Mouse (Mus musculus) embryonic fibroblast, embryonic 13.5 days (primary cell): Measurements from ENCODE around the gene Bmpr1b. TPM values are rescaled to one million over a fixed set of nuclear protein-coding genes. Genes with fewer than 3 reads are reported as not detected.

Source experiments
- H3K27ac ChIP-seq: 2 replicates; pipeline ENCODE4 v1.5.1; 2012; ENCODE audit warnings: low read length, control low read depth, inconsistent platforms; ENCODE audit not compliant: insufficient read depth
- H3K4me1 ChIP-seq: 2 replicates; pipeline ENCODE4 v1.6.1; 2011; ENCODE audit warnings: low read length; ENCODE audit not compliant: control insufficient read depth, insufficient read depth
- H3K4me3 ChIP-seq: 2 replicates; pipeline ENCODE4 v1.5.1; 2011; ENCODE audit warnings: mild to moderate bottlenecking, control low read depth, low read length; ENCODE audit not compliant: insufficient read depth
- CTCF ChIP-seq: IDR thresholded peaks from 2 replicates; pipeline ENCODE4 v1.5.1; 2011; ENCODE audit warnings: mild to moderate bottlenecking, control low read depth, low read length, moderate library complexity, borderline replicate concordance; ENCODE audit not compliant: insufficient read depth
- POLR2A ChIP-seq: IDR thresholded peaks from 2 replicates; pipeline ENCODE4 v1.6.1; 2011; ENCODE audit warnings: low read depth, mild to moderate bottlenecking, control low read depth, low read length, moderate library complexity
- polyA plus RNA-seq: library from polyadenylated mRNA; stranded (reverse); fragments of >200 nt; gene quantifications from 2 replicates; pipeline ENCODE4 v1.2.4, GENCODE M21; 2011; ENCODE audit warnings: low read depth; ENCODE audit not compliant: missing spikeins, insufficient read length

Bmpr1b gene
- polyA plus RNA-seq, 1 experiment, result 9.2 TPM

DNA sequence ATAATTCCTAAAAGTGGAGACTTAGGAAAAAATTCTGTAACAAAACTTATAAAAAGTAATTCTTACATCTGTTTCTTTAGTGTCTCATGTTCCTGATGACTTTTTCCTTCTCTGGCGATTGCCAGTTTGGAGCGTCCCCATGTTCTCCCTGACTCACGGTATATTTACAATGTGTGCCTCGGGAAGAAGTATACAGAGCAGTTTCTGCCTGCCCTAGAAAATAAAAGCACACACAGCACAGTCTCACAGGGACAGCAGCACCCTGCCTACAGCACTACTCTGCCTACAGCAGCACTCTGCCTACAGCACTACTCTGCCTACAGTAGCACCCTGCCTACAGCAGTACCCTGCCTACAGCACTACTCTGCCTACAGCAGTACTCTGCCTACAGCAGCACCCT lies 4.8 kb upstream of the Bmpr1b start:
- Histone ChIP-seq H3K27ac (no peak overlapping the region), H3K4me3 (no peak overlapping the region), H3K4me1 (no peaks in the 10 kb centered on the region)
- TF ChIP-seq POLR2A (no peak), CTCF (no peak)

DNA sequence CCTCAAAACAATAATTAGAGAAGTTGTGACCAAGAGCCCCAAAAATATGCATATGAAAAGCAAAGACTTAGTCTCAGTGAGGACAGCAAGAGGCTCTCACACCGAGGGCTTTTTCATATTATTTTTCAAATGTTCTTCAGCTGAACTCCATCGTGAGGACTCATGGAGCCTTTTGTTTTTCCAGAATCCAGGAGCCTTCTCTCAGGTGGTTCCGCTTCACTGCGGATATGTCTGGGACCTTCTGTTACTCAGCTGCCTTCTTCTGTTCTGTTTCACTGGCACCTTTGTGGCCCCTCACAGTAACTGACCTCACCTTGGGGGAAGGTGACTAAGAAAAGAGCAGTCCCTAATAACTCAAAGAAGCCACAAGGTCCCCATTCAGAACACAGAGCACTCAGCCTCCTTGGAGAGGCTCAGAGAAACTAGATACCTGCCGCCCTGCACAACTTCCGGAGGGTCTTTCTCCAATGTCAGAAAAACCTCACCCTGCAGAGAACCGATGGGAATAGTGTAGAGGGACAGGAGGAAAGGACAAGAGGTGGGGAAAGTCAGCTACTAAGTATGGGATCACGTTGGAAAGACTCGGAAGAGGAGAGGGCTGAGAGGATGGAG lies 868 bp downstream of the Bmpr1b start:
- Histone ChIP-seq H3K4me3 (peak overlapping the region; percentile 65), H3K27ac (no peak overlapping the region), H3K4me1 (peaks cover 4% of the 10 kb centered on the region; the same call in 1 of the 2 replicates)
- TF ChIP-seq CTCF, result no peak
- TF ChIP-seq POLR2A, result no peak

DNA sequence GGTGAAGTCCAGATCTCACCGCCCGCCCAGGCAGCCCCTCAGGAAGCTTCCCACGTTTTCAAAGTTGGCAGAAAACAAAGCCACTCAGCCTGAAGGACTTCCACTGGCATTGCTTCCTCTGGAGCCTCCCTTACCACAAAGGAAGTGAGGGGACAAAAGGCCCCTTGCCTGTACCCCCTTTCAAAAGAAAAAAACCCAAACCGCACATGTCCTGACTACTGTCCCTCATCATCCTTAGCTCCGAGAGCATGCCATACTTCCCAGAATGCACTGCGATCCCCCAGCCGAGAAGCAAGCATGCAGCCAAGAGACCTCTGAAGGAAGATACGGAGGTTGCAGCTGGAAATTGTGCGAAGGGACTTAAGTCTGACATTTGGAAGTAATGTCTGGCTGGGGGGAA lies 4.2 kb downstream of the Bmpr1b start:
- TF ChIP-seq CTCF (no peak), POLR2A (no peak)
- H3K4me1 ChIP-seq, result peaks cover 4% of the 10 kb centered on the region; the same call in 1 of the 2 replicates
- no peak overlapping the region for H3K27ac ChIP-seq

DNA sequence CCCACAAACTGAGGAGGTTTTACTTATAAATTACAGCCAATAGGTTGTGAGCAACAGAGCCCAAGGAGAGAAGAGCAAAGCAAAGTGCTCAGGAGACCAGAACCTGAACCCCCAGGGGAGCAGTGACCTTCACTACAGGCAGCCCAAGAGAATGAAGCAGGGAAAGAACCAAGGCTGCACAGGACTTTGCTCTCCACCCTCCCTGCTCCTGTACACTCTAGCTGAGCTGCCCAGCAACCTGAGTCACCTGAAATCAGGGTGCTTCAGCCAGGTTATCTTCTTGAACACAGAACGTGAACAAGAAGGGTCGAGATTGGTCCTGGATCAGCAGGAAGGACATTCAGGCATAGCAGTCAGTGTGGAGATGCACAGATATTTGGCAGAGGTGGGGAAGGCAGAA lies 5.3 kb downstream of the Bmpr1b start:
- TF ChIP-seq CTCF (no peak), POLR2A (no peak)
- Histone ChIP-seq H3K4me1 (peaks cover 4% of the 10 kb centered on the region; the same call in 1 of the 2 replicates), H3K4me3 (no peak overlapping the region), H3K27ac (no peak overlapping the region)

More for the DNA sequence above, 4.2 kb downstream of the Bmpr1b start:
- no peak overlapping the region for H3K4me3 ChIP-seq

DNA sequence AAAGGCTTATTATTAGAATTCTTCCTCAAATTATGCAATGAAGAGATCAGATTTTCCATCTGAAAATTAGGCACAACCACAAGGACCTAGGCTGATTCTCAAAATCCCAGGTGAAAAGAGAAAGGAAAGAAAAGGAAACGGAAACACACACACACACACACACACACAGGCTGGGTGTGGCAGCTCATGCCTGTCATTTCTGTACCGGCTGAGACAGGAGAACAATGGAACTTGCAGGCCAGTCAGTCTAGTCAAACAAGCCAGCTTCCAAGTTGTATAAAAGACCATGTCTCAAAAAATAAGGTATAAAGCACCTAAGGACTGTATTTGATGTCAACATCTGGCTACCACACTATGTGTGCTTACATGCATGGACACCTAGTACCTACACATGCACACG lies 7.8 kb downstream of the Bmpr1b start:
- no peak overlapping the region for H3K27ac ChIP-seq
- no peak overlapping the region for H3K4me3 ChIP-seq
- peaks cover 7% of the 10 kb centered on the region for H3K4me1 ChIP-seq
- TF ChIP-seq POLR2A, result no peak
- no peak for TF ChIP-seq CTCF

DNA sequence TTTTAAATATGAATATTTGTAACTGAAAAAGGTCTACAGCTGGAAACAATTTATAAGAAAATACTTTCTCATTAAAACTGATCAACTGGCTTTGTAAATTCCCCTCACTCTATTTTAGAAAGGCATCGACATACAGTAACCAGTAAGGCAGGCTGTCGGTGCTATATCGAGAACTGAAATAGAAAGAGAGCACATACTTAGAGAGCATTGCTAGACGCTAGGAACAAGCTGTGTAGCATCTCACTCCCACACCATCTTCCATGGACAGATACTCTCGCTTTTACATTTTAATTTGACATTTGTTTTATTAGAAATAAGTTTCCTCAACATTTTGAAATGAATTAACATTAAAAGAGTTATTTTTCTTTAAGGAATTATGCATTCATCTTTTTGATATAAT lies 17.2 kb downstream of the Bmpr1b start:
- no peaks in the 10 kb centered on the region for H3K4me1 ChIP-seq
- no peak overlapping the region for H3K4me3 ChIP-seq
- TF ChIP-seq CTCF (no peak), POLR2A (no peak)

DNA sequence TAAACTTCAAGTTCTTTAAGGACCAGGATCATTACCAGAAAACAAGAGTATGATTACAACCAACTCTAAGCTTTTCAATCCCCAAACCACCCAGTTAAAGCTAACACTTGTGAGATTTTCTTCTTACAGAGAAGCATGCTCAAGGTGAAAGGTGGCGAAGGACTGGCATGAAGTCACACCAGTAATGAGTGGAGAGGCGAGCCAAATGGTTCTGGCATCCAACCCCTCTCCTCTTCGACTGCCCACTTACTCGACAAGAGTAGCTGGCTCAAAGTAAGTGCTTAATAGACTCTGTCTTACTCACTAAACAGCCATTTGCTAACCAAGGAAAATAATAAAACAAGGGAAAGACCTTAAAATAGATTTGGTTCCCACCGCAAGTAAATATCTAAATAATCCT lies 30.4 kb downstream of the Bmpr1b start:
- TF ChIP-seq CTCF, result no peak
- TF ChIP-seq POLR2A, result no peak
- H3K4me3 ChIP-seq, result no peak overlapping the region
- no peak overlapping the region for H3K27ac ChIP-seq
- H3K4me1 ChIP-seq, result no peaks in the 10 kb centered on the region

More for the DNA sequence above, 17.2 kb downstream of the Bmpr1b start:
- H3K27ac ChIP-seq, result no peak overlapping the region

DNA sequence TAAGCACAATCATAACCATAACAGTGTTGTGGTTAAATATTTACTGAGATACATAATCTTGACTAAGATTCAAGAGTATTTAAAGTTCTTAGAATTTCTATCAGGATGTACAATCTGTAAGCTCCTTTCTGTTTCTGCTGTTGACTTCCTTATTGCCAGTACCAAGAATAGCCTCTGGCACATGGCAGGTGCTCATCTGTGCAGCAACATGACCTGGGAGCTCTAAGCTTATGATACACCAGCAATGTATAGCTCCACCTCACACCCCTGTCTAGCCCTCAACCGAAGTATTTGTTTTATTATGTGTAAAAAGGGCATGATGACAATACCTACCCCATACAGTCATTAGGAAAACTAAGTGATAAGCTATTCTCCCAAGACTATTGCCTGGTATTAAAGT lies 42.8 kb downstream of the Bmpr1b start:
- no peak overlapping the region for H3K4me3 ChIP-seq
- no peak overlapping the region for H3K27ac ChIP-seq
- TF ChIP-seq CTCF, result no peak
- TF ChIP-seq POLR2A, result no peak
- H3K4me1 ChIP-seq, result no peaks in the 10 kb centered on the region

DNA sequence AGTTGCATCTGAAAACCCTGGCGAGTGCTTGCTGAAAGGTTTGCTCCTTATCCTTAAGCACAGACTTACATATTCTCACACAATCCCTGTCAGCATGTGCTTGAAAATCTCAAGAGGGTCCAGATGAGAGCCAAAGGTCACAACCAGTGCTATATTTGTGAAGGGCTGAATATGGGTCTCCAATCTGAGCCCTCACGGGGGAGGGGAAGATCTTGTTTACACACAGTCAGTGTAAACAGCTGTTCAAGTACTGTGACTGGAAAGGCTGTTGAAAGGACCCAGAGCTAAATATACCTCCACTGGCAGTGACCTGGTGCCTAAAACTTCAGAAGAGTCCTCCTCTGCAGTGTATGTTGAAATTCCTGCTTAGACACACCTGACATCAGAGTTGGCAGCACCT lies 43.7 kb downstream of the Bmpr1b start:
- no peak for TF ChIP-seq CTCF
- H3K4me1 ChIP-seq, result no peaks in the 10 kb centered on the region
- H3K4me3 ChIP-seq, result no peak overlapping the region
- no peak overlapping the region for H3K27ac ChIP-seq

DNA sequence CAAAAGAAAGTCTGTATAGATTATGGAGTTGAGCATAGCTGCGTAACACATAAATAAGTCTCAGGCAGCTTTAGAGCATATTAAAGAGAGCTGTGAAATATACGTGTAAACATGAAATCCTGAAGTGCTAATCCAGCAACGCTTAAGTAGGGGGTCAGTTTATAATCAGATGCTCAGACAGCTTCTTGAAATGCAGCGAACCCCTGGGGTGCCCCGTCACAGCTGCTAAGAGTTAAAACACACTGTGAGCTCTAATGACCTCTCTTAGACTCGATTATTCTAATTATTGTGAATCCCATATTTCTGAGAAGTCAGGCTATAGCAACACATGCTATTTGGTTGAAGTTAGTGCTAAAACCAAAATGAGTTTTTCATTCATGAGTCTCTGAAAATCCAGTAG lies 45.0 kb downstream of the Bmpr1b start:
- TF ChIP-seq CTCF (no peak), POLR2A (no peak)
- Histone ChIP-seq H3K4me1 (no peaks in the 10 kb centered on the region), H3K27ac (no peak overlapping the region), H3K4me3 (no peak overlapping the region)

DNA sequence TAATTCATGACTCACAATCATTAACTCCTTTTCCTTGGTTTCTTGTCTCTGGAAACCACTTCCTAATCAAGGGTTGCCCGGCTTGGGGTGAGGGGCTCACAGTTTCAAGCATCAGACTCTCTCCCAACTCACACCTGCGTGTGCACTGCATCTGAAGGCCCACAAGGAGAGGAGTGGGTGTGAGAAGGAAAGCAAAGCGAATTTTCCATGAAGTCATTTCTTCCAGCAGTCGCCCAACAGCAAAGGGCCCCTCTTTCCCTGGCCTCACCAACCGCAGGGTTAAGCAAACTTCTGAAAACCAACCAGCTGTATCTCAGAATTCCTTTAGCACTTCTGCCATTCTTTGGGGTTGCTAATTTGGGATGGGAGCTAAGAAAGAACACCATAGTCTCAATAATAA lies 46.8 kb downstream of the Bmpr1b start:
- TF ChIP-seq CTCF (no peak), POLR2A (no peak)
- Histone ChIP-seq H3K27ac (no peak overlapping the region), H3K4me1 (0 out of 2 replicates have a peak, but pooled peaks cover 3% of the 10 kb centered on the region), H3K4me3 (no peak overlapping the region)
